Mouse (Mus musculus): ENCODE results near the gene Micu1. TPM values are rescaled to one million over a fixed set of nuclear protein-coding genes. Genes with fewer than 3 reads are reported as not detected.

The Micu1 gene
- total RNA-seq, 2 experiments from 2014 or later: 61.1 to 64.4 TPM

GRCm38 (mm10) chr10:59879255-59880028, 177.2 kb downstream of the Micu1 start, which contains the start of gene Dnajb12:
Gene Dnajb12 (plus strand): TSS chr10:59879556.
- DNase-seq (ENCODE audit: low spot score in 2 of 2): peak; percentile 86 to 91

- no peak for DNase-seq (ENCODE audit: low spot score in 2 of 2)
Measured at GRCm38 (mm10) chr10:59880029-59880386, 177.7 kb downstream of the Micu1 start.

GRCm38 (mm10) chr10:59880837-59881236, 178.6 kb downstream of the Micu1 start:
- DNase-seq (ENCODE audit: low spot score in 2 of 2): no peak

GRCm38 (mm10) chr10:59884327-59885173, 182.3 kb downstream of the Micu1 start:
- DNase-seq (ENCODE audit: low spot score in 2 of 2): no peak

- DNase-seq (ENCODE audit: low spot score in 2 of 2): no peak
Measured at GRCm38 (mm10) chr10:59885174-59886080, 183.2 kb downstream of the Micu1 start.

- DNase-seq (ENCODE audit: low spot score in 2 of 2): no peak
Measured at GRCm38 (mm10) chr10:59886081-59886466, 183.8 kb downstream of the Micu1 start.

- DNase-seq (ENCODE audit: low spot score in 2 of 2): no peak
Measured at GRCm38 (mm10) chr10:59887432-59887831, 185.2 kb downstream of the Micu1 start.

GRCm38 (mm10) chr10:59889339-59889738, 187.1 kb downstream of the Micu1 start:
- DNase-seq (ENCODE audit: low spot score in 2 of 2): no peak

GRCm38 (mm10) chr10:59889953-59890751, 187.9 kb downstream of the Micu1 start:
- no peak for DNase-seq (ENCODE audit: low spot score in 2 of 2)

- DNase-seq (ENCODE audit: low spot score in 2 of 2): no peak
Measured at GRCm38 (mm10) chr10:59892977-59893376, 190.7 kb downstream of the Micu1 start.

- DNase-seq (ENCODE audit: low spot score in 2 of 2): peak; percentile 66 to 71
Measured at GRCm38 (mm10) chr10:59894251-59895160, 192.2 kb downstream of the Micu1 start.

GRCm38 (mm10) chr10:59895460-59896186, 193.3 kb downstream of the Micu1 start:
- DNase-seq (ENCODE audit: low spot score in 2 of 2): no peak

GRCm38 (mm10) chr10:59896211-59896610, 193.9 kb downstream of the Micu1 start:
- no peak for DNase-seq (ENCODE audit: low spot score in 2 of 2)

- no peak for DNase-seq (ENCODE audit: low spot score in 2 of 2)
Measured at GRCm38 (mm10) chr10:59896911-59897331, 194.6 kb downstream of the Micu1 start.

- no peak for DNase-seq (ENCODE audit: low spot score in 2 of 2)
Measured at GRCm38 (mm10) chr10:59897511-59897910, 195.2 kb downstream of the Micu1 start.

- DNase-seq (ENCODE audit: low spot score in 2 of 2): no peak
Measured at GRCm38 (mm10) chr10:59898180-59898778, 196.0 kb downstream of the Micu1 start.

GRCm38 (mm10) chr10:59898935-59899334, 196.7 kb downstream of the Micu1 start:
- no peak for DNase-seq (ENCODE audit: low spot score in 2 of 2)
